Mouse (Mus musculus): ENCODE results near the gene Olfr66. TPM values are rescaled to one million over a fixed set of nuclear protein-coding genes. Genes with fewer than 3 reads are reported as not detected.

Gene Olfr66
- not detected in 2 replicates for polyA plus RNA-seq (2014; fragmentation: Nextera tagmentation; extraction: Ambion mirVana)

DNA sequence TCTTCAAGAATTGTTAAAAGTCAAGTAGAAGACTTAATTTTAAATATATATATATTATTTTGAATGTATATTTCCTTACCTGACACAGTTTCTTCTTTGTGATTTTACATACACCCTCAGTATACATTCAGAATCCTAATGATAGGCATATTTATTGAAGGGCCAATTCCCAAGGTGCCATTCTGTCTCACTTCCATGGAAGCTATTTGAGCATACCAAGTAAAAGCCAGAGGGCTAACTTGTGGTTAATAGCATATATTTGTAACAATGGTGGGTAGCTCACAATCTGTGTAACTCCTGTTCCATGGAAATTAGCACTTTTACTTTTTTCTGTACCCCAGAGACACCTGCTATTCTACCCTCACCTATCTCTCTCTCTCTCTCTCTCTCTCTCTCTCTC, at the start of gene Olfr66:
Olfr66 (minus strand) TSS at position 101 of the 400 bp plus-strand sequence.
- Histone ChIP-seq H3K9ac (ENCODE audit: low read depth, low read length) (no peak within 1 kb of the TSS), H3K9me3 (replicated peaks; ENCODE audit: control insufficient read depth, low read length) (no peaks in the 10 kb centered on the region), H3K36me3 (ENCODE audit: control insufficient read depth, insufficient read depth, low read length) (no peaks in the 10 kb centered on the region), H3K27me3 (ENCODE audit: control insufficient read depth, insufficient read depth, low read length) (no peaks in the 10 kb centered on the region), H3K4me1 (ENCODE audit: control insufficient read depth, insufficient read depth, low read length) (no peaks in the 10 kb centered on the region), H3K27ac (ENCODE audit: low read depth, low read length) (no peak within 1 kb of the TSS), H3K4me2 (no peak within 1 kb of the TSS), H3K4me3 (ENCODE audit: low read depth, low read length) (no peak within 1 kb of the TSS)
- ATAC-seq (replicated peaks; ENCODE audit: insufficient number of reproducible peaks, low FRiP score, low TSS enrichment) = no peak

DNA sequence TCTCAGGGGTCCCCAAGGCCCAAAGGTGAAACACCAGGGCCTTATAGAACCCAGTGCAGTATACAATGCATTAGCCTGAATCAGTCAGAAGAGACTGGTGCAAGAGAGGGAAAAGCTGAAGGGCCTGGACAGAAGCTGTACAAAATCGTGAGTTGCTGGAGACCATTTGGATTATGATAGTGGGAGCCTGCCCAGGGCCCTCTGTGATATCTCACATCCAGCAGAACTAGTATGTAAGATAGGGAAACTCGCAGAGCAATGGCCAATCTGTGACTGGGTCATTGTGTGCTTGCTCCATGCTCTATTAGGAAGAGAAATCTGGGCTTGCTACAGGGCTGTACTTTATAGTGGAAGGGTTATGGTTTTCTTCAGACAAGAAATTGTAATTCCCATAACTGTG, 48.2 kb upstream of the Olfr66 start, which contains the start of gene Olfr632:
Olfr632 (plus strand) TSS at position 84 of the 400 bp plus-strand sequence.
- H3K9ac ChIP-seq (ENCODE audit: low read depth, low read length) = no peak within 1 kb of the TSS
- H3K9me3 ChIP-seq (replicated peaks; ENCODE audit: control insufficient read depth, low read length) = no peaks in the 10 kb centered on the region
- no peak for ATAC-seq (replicated peaks; ENCODE audit: insufficient number of reproducible peaks, low FRiP score, low TSS enrichment)
- no peak within 1 kb of the TSS for H3K27ac ChIP-seq (ENCODE audit: low read depth, low read length)
- WGBS (ENCODE audit: insufficient replicate concordance) = 55% methylated on average over 2 of the region's 2 CpGs
- no peaks in the 10 kb centered on the region for H3K27me3 ChIP-seq (ENCODE audit: control insufficient read depth, insufficient read depth, low read length)
- H3K36me3 ChIP-seq (ENCODE audit: control insufficient read depth, insufficient read depth, low read length) = no peaks in the 10 kb centered on the region
- no peak within 1 kb of the TSS for H3K4me3 ChIP-seq (ENCODE audit: low read depth, low read length)
- no peak within 1 kb of the TSS for H3K4me2 ChIP-seq
- H3K4me1 ChIP-seq (ENCODE audit: control insufficient read depth, insufficient read depth, low read length) = no peaks in the 10 kb centered on the region

DNA sequence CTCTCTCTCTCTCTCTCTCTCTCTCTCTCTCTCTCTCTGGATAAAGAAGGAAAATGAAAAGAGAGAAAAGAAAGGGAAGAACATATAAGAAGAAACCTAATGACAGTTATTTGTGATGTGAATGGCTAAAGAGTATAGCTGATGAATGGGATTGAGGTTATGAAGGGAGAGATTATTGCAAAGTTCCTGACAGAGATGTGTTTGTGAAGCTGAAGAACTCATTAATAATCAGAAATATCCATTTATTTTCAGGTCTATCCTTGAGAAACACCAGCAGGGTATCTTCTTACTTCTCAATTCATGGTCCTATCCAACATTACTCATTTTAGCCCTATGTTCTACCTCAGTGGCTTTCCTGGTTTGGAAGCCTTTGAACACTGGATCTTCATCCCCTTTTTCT, 42.5 kb upstream of the Olfr66 start, which contains the start of gene Olfr631:
Olfr631 (plus strand) TSS at position 301 of the 400 bp plus-strand sequence.
- H3K36me3 ChIP-seq (ENCODE audit: control insufficient read depth, insufficient read depth, low read length) = no peaks in the 10 kb centered on the region
- H3K27ac ChIP-seq (ENCODE audit: low read depth, low read length) = no peak within 1 kb of the TSS
- no peak within 1 kb of the TSS for H3K4me2 ChIP-seq
- H3K9me3 ChIP-seq (replicated peaks; ENCODE audit: control insufficient read depth, low read length) = no peaks in the 10 kb centered on the region
- ATAC-seq (replicated peaks; ENCODE audit: insufficient number of reproducible peaks, low FRiP score, low TSS enrichment) = no peak
- H3K27me3 ChIP-seq (ENCODE audit: control insufficient read depth, insufficient read depth, low read length) = no peaks in the 10 kb centered on the region
- H3K4me1 ChIP-seq (ENCODE audit: control insufficient read depth, insufficient read depth, low read length) = no peaks in the 10 kb centered on the region
- H3K4me3 ChIP-seq (ENCODE audit: low read depth, low read length) = no peak within 1 kb of the TSS
- no peak within 1 kb of the TSS for H3K9ac ChIP-seq (ENCODE audit: low read depth, low read length)

GRCm38 (mm10) chr7:103915338-103915737, 29.3 kb upstream of the Olfr66 start:
- ATAC-seq (replicated peaks; ENCODE audit: insufficient number of reproducible peaks, low FRiP score, low TSS enrichment) = peak; percentile 88
- no peak overlapping the region for H3K27ac ChIP-seq (ENCODE audit: low read depth, low read length)
- H3K36me3 ChIP-seq (ENCODE audit: control insufficient read depth, insufficient read depth, low read length) = no peaks in the 10 kb centered on the region
- no peaks in the 10 kb centered on the region for H3K9me3 ChIP-seq (replicated peaks; ENCODE audit: control insufficient read depth, low read length)
- H3K4me3 ChIP-seq (ENCODE audit: low read depth, low read length) = no peak overlapping the region
- no peak overlapping the region for H3K4me2 ChIP-seq
- H3K27me3 ChIP-seq (ENCODE audit: control insufficient read depth, insufficient read depth, low read length) = 0 out of 2 replicates have a peak, but pooled peaks cover 4% of the 10 kb centered on the region
- H3K9ac ChIP-seq (ENCODE audit: low read depth, low read length) = no peak overlapping the region
- peaks cover 5% of the 10 kb centered on the region for H3K4me1 ChIP-seq (ENCODE audit: control insufficient read depth, insufficient read depth, low read length)

DNA sequence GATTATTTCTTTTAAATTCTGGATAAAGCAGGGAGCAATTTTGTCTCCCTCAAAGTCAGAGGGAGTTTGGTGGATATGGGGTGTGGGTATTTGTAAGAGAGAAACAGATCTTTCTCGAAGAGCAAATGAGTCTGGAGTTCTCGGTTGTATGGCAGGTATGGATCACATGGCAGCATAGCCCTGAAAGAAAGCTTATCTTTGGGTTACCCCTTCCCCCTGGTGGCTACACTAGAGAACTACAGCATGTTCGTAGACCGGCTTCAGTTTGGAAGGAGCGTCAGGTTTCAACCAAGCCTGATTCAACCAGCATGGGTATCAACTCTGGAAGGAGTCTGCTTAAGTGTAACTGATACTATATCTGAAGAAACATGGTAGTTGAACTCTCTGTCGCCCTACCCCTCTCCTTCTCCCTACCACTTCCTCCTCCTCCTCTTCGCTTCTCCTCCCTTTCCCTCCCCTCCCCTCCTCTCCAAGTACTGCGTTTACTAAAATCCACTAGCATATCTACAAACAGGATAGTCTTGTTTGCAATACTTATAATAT, 27.0 kb upstream of the Olfr66 start:
- no peaks in the 10 kb centered on the region for H3K36me3 ChIP-seq (ENCODE audit: control insufficient read depth, insufficient read depth, low read length)
- no peak overlapping the region for H3K4me2 ChIP-seq
- 0 out of 2 replicates have a peak, but pooled peaks cover 4% of the 10 kb centered on the region for H3K27me3 ChIP-seq (ENCODE audit: control insufficient read depth, insufficient read depth, low read length)
- no peak overlapping the region for H3K9ac ChIP-seq (ENCODE audit: low read depth, low read length)
- WGBS (ENCODE audit: insufficient replicate concordance) = 37% methylated on average over 8 of the region's 8 CpGs
- ATAC-seq (replicated peaks; ENCODE audit: insufficient number of reproducible peaks, low FRiP score, low TSS enrichment) = no peak
- no peak overlapping the region for H3K27ac ChIP-seq (ENCODE audit: low read depth, low read length)
- H3K9me3 ChIP-seq (replicated peaks; ENCODE audit: control insufficient read depth, low read length) = no peaks in the 10 kb centered on the region
- H3K4me1 ChIP-seq (ENCODE audit: control insufficient read depth, insufficient read depth, low read length) = peaks cover 12% of the 10 kb centered on the region
- H3K4me3 ChIP-seq (ENCODE audit: low read depth, low read length) = no peak overlapping the region

DNA sequence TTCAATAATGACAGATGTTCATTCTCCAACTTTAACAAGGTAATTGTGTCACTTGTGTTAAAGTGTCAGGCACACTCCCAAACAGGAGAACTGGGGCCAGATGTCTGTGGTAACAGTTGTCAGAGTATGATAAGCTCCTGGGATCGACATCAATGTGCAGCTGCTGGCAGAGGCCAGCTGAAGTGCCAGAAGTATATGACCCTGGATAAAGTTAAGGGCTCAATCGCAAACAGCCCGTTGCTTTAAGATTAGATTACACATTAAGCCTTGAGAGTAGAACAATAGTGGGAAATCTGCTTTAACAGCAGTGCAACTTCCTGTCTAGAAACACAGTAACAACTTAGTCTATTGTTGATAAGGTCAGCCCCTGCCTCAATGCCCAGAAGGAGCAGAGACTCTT, 24.0 kb upstream of the Olfr66 start:
- H3K4me1 ChIP-seq (ENCODE audit: control insufficient read depth, insufficient read depth, low read length) = peaks cover 12% of the 10 kb centered on the region
- H3K9ac ChIP-seq (ENCODE audit: low read depth, low read length) = no peak overlapping the region
- no peak overlapping the region for H3K4me3 ChIP-seq (ENCODE audit: low read depth, low read length)
- no peaks in the 10 kb centered on the region for H3K36me3 ChIP-seq (ENCODE audit: control insufficient read depth, insufficient read depth, low read length)
- ATAC-seq (replicated peaks; ENCODE audit: insufficient number of reproducible peaks, low FRiP score, low TSS enrichment) = peak; percentile 97
- no peak overlapping the region for H3K4me2 ChIP-seq
- H3K27ac ChIP-seq (ENCODE audit: low read depth, low read length) = peak overlapping the region; percentile 74
- H3K9me3 ChIP-seq (replicated peaks; ENCODE audit: control insufficient read depth, low read length) = no peaks in the 10 kb centered on the region
- 0 out of 2 replicates have a peak, but pooled peaks cover 4% of the 10 kb centered on the region for H3K27me3 ChIP-seq (ENCODE audit: control insufficient read depth, insufficient read depth, low read length)
- WGBS (ENCODE audit: insufficient replicate concordance) = 5% methylated on average over 3 of the region's 3 CpGs

- 67% methylated on average over 2 of the region's 2 CpGs for WGBS (ENCODE audit: insufficient replicate concordance)
- no peak within 1 kb of the TSS for H3K27ac ChIP-seq (ENCODE audit: low read depth, low read length)
- ATAC-seq (replicated peaks; ENCODE audit: insufficient number of reproducible peaks, low FRiP score, low TSS enrichment) = no peak
- H3K4me1 ChIP-seq (ENCODE audit: control insufficient read depth, insufficient read depth, low read length) = no peaks in the 10 kb centered on the region
- no peaks in the 10 kb centered on the region for H3K36me3 ChIP-seq (ENCODE audit: control insufficient read depth, insufficient read depth, low read length)
- no peaks in the 10 kb centered on the region for H3K27me3 ChIP-seq (ENCODE audit: control insufficient read depth, insufficient read depth, low read length)
- no peak within 1 kb of the TSS for H3K4me3 ChIP-seq (ENCODE audit: low read depth, low read length)
- no peaks in the 10 kb centered on the region for H3K9me3 ChIP-seq (replicated peaks; ENCODE audit: control insufficient read depth, low read length)
- H3K9ac ChIP-seq (ENCODE audit: low read depth, low read length) = no peak within 1 kb of the TSS
- no peak within 1 kb of the TSS for H3K4me2 ChIP-seq
Observed at GRCm38 (mm10) chr7:103903187-103903586, 17.1 kb upstream of the Olfr66 start, which contains the start of gene Olfr65. Gene Olfr65, plus strand, starts transcription at chr7:103903487.

DNA sequence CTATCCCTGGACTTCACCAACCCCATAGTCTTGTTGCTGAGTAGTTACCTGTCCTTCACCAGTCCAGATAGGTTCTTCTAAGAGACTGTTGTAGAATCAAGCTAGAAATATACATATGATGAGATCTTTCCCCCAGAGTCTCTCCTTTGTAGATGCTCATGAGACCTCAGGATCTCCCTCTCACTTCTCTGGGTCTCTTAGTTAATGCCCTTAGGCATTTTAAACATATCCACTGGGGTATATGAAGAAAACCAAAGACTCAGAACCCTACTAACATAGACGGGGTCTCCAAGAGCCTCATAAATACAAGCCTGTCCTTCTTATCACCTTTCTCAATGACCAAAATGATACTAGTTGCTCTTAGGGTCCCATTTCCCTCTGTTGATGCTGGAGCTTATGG, 8.3 kb upstream of the Olfr66 start, which contains the start of gene Olfr64:
Olfr64 (minus strand) TSS at position 101 of the 400 bp plus-strand sequence.
- H3K4me3 ChIP-seq (ENCODE audit: low read depth, low read length) = no peak within 1 kb of the TSS
- no peak for ATAC-seq (replicated peaks; ENCODE audit: insufficient number of reproducible peaks, low FRiP score, low TSS enrichment)
- 66% methylated on average over 1 of the region's 1 CpGs for WGBS (ENCODE audit: insufficient replicate concordance)
- H3K27ac ChIP-seq (ENCODE audit: low read depth, low read length) = no peak within 1 kb of the TSS
- H3K4me1 ChIP-seq (ENCODE audit: control insufficient read depth, insufficient read depth, low read length) = no peaks in the 10 kb centered on the region
- H3K9me3 ChIP-seq (replicated peaks; ENCODE audit: control insufficient read depth, low read length) = no peaks in the 10 kb centered on the region
- H3K4me2 ChIP-seq = no peak within 1 kb of the TSS
- no peaks in the 10 kb centered on the region for H3K36me3 ChIP-seq (ENCODE audit: control insufficient read depth, insufficient read depth, low read length)
- no peaks in the 10 kb centered on the region for H3K27me3 ChIP-seq (ENCODE audit: control insufficient read depth, insufficient read depth, low read length)
- no peak within 1 kb of the TSS for H3K9ac ChIP-seq (ENCODE audit: low read depth, low read length)

DNA sequence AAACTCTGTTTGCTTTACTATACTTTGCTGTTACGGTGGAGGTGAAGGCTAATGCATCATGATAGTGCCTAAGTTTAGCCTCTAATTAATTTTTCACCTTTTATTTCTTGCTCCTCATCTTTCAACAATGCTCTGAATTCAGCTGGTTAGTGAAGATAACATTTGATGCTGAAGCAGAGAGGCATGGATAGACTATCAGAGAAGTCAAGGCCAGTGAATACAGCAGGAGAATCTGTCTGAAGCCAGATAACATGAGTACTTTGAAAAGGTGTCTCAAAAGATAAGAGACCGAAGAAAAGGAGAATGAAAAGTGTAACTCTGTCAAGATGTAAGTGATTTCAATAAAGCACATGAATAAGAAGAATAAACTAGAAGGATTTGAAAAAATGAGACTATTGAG, 9.0 kb downstream of the Olfr66 start:
- no peaks in the 10 kb centered on the region for H3K9me3 ChIP-seq (replicated peaks; ENCODE audit: control insufficient read depth, low read length)
- no peak overlapping the region for H3K27ac ChIP-seq (ENCODE audit: low read depth, low read length)
- WGBS (ENCODE audit: insufficient replicate concordance) = 53% methylated on average over 2 of the region's 2 CpGs
- no peaks in the 10 kb centered on the region for H3K4me1 ChIP-seq (ENCODE audit: control insufficient read depth, insufficient read depth, low read length)
- ATAC-seq (replicated peaks; ENCODE audit: insufficient number of reproducible peaks, low FRiP score, low TSS enrichment) = peak; percentile 78
- no peak overlapping the region for H3K9ac ChIP-seq (ENCODE audit: low read depth, low read length)
- H3K4me2 ChIP-seq = no peak overlapping the region
- H3K27me3 ChIP-seq (ENCODE audit: control insufficient read depth, insufficient read depth, low read length) = no peaks in the 10 kb centered on the region
- no peaks in the 10 kb centered on the region for H3K36me3 ChIP-seq (ENCODE audit: control insufficient read depth, insufficient read depth, low read length)
- no peak overlapping the region for H3K4me3 ChIP-seq (ENCODE audit: low read depth, low read length)
